Mouse (Mus musculus): Measurements from ENCODE around the gene Dnajb7. TPM values are rescaled to one million over a fixed set of nuclear protein-coding genes. Genes with fewer than 3 reads are reported as not detected.

Dnajb7 gene
- not detected in 2 replicates for polyA plus RNA-seq (2012; rRNA removed; ENCODE audit: low replicate concordance)

GRCm38 (mm10) chr15:81408199-81408598 is at the start of gene Dnajb7:
Dnajb7 (minus strand) TSS chr15:81408299.

GRCm38 (mm10) chr15:81399638-81400315 is 8.3 kb downstream of the Dnajb7 start, which contains the start of the genes St13 and Xpnpep3:
St13 (minus strand) TSS chr15:81400077.
Xpnpep3 (plus strand) TSS chr15:81400138.

GRCm38 (mm10) chr15:81360345-81361021 is 47.6 kb downstream of the Dnajb7 start, which contains the start of gene Slc25a17:
Slc25a17 (minus strand) TSS chr15:81360812.

Other genes starting within 250 kb of the Dnajb7 start
- gene Mrtfa, start 217.5 kb downstream of the Dnajb7 start, polyA plus RNA-seq (2012; rRNA removed; ENCODE audit: low replicate concordance): 42.6 and 77.7 TPM in 2 replicates
- 0.37 and 1.0 TPM in 2 replicates for gene Mchr1, start 172.8 kb downstream of the Dnajb7 start, polyA plus RNA-seq (2012; rRNA removed; ENCODE audit: low replicate concordance)
- 21.3 and 45.5 TPM in 2 replicates for gene Slc25a17, start 47.5 kb downstream of the Dnajb7 start, polyA plus RNA-seq (2012; rRNA removed; ENCODE audit: low replicate concordance)
- gene St13, start 8.2 kb downstream of the Dnajb7 start, polyA plus RNA-seq (2012; rRNA removed; ENCODE audit: low replicate concordance): 24.1 and 26.7 TPM in 2 replicates
- 8.5 and 12.4 TPM in 2 replicates for gene Xpnpep3, start 8.2 kb downstream of the Dnajb7 start, polyA plus RNA-seq (2012; rRNA removed; ENCODE audit: low replicate concordance)
- gene Rbx1, start 58.0 kb upstream of the Dnajb7 start, polyA plus RNA-seq (2012; rRNA removed; ENCODE audit: low replicate concordance): 33.9 and 73.1 TPM in 2 replicates
- gene Ep300, start 177.1 kb upstream of the Dnajb7 start, polyA plus RNA-seq (2012; rRNA removed; ENCODE audit: low replicate concordance): 26.0 and 27.3 TPM in 2 replicates